Comparison of ENCODE assay signal across 19 mouse cellular contexts in genomic region chr5:135802641-135803040, GRCm38 (mm10). TPM values are rescaled to one million over a fixed set of nuclear protein-coding genes. Genes with fewer than 3 reads are reported as not detected.
DNase-seq lines count a peak whose midpoint lies in the region; ATAC-seq lines count a peak whose summit lies in the region.
"Had no signal": no experiment of that assay in that cellular context is flagged by ENCODE, and none has a peak within 500 bp of the region (broad histone marks: within the 10 kb centered on the region; RNA-seq: fewer than 3 reads in every experiment).

No protein-coding gene starts in this region.

- WGBS in hindbrain, embryonic 16.5 days: 77% methylated on average over 8 of the region's 8 CpGs
- WGBS in hindbrain, embryonic 11.5 days: 92% methylated on average over 8 of the region's 8 CpGs
- 91% methylated on average over 8 of the region's 8 CpGs for WGBS in midbrain, embryonic 16.5 days
- WGBS in midbrain, embryonic 11.5 days: 94% methylated on average over 8 of the region's 8 CpGs

- H3K27me3 ChIP-seq in hindbrain, embryonic 16.5 days (replicated peaks; ENCODE audit: control insufficient read depth, insufficient read depth, low read length): no peaks in the 10 kb centered on the region
- no peaks in the 10 kb centered on the region for H3K27me3 ChIP-seq in hindbrain, embryonic 11.5 days (ENCODE audit: control insufficient read depth, insufficient read depth, low read length)
- H3K27me3 ChIP-seq in midbrain, embryonic 16.5 days (ENCODE audit: control insufficient read depth, insufficient read depth, low read depth, low read length): no peaks in the 10 kb centered on the region
- no peaks in the 10 kb centered on the region for H3K27me3 ChIP-seq in midbrain, embryonic 11.5 days (ENCODE audit: control insufficient read depth, insufficient read depth, low read length)
- H3K27me3 ChIP-seq: embryonic facial prominence, embryonic 12.5 days; forebrain, embryonic 15.5 days had no signal

- DNase-seq in hindbrain, embryonic 11.5 days (ENCODE audit: low spot score): no peak
- no peak for DNase-seq in midbrain, embryonic 11.5 days (ENCODE audit: low spot score, missing footprints)
- DNase-seq in right cerebral cortex, adult 18-20 months: peak; percentile 35
- no peak for DNase-seq in right cerebral cortex, postnatal 14 days
- no peak for DNase-seq in gastrocnemius, postnatal 14 days
- DNase-seq: adrenal gland, postnatal 10 days; cerebellum, adult 11-12 months; heart, adult 18-20 months; heart, postnatal 10 days; heart, postnatal 4 days had no signal

- intact Hi-C loops in gastrocnemius, postnatal 14 days (cut with DNase I; ENCODE audit: low total_unique reads): no loop called here

- no peak overlapping the region for H3K4me2 ChIP-seq in hindbrain, embryonic 16.5 days (ENCODE audit: low read length)
- no peak overlapping the region for H3K4me2 ChIP-seq in hindbrain, embryonic 11.5 days (replicated peaks; ENCODE audit: low read depth, low read length)
- H3K4me2 ChIP-seq in midbrain, embryonic 16.5 days (ENCODE audit: low read length): no peak overlapping the region
- H3K4me2 ChIP-seq in midbrain, embryonic 11.5 days: no peak overlapping the region
- H3K4me2 ChIP-seq: embryonic facial prominence, embryonic 12.5 days; forebrain, embryonic 15.5 days had no signal

- no peaks in the 10 kb centered on the region for H3K9me3 ChIP-seq in hindbrain, embryonic 16.5 days (ENCODE audit: control insufficient read depth, low read length)
- no peaks in the 10 kb centered on the region for H3K9me3 ChIP-seq in hindbrain, embryonic 11.5 days (ENCODE audit: control insufficient read depth, low read length)
- H3K9me3 ChIP-seq in midbrain, embryonic 16.5 days (replicated peaks; ENCODE audit: control insufficient read depth, low read length, poor library complexity, severe bottlenecking): no peaks in the 10 kb centered on the region; the same call in 1 of the 2 replicates
- H3K9me3 ChIP-seq in midbrain, embryonic 11.5 days (ENCODE audit: control insufficient read depth, low read length): no peaks in the 10 kb centered on the region
- H3K9me3 ChIP-seq: forebrain, embryonic 15.5 days; heart, embryonic 10.5 days had no signal

- no peak overlapping the region for H3K4me3 ChIP-seq in hindbrain, embryonic 16.5 days (ENCODE audit: low read length)
- H3K4me3 ChIP-seq in hindbrain, embryonic 11.5 days (ENCODE audit: low read depth, low read length): no peak overlapping the region
- H3K4me3 ChIP-seq in midbrain, embryonic 16.5 days (ENCODE audit: low read depth, low read length): no peak overlapping the region
- no peak overlapping the region for H3K4me3 ChIP-seq in midbrain, embryonic 11.5 days (ENCODE audit: low read depth, low read length)
- H3K4me3 ChIP-seq: embryonic facial prominence, embryonic 12.5 days; forebrain, embryonic 15.5 days; heart, embryonic 10.5 days had no signal

- 0 out of 2 replicates have a peak, but pooled peaks have one; percentile 21 for ATAC-seq in hindbrain, embryonic 16.5 days
- ATAC-seq in hindbrain, embryonic 11.5 days (ENCODE audit: low FRiP score): no peak
- ATAC-seq in midbrain, embryonic 16.5 days: no peak
- ATAC-seq in midbrain, embryonic 11.5 days (ENCODE audit: low FRiP score): no peak
- ATAC-seq: forebrain, embryonic 15.5 days had no signal

- no peak overlapping the region for H3K9ac ChIP-seq in hindbrain, embryonic 16.5 days (ENCODE audit: low read depth, low read length)
- H3K9ac ChIP-seq in hindbrain, embryonic 11.5 days (ENCODE audit: low read depth, low read length): no peak overlapping the region
- H3K9ac ChIP-seq in midbrain, embryonic 16.5 days (ENCODE audit: low read depth, low read length): no peak overlapping the region
- no peak overlapping the region for H3K9ac ChIP-seq in midbrain, embryonic 11.5 days (ENCODE audit: low read length)
- H3K9ac ChIP-seq: embryonic facial prominence, embryonic 12.5 days; forebrain, embryonic 15.5 days had no signal

- H3K27ac ChIP-seq in hindbrain, embryonic 16.5 days (ENCODE audit: low read depth, low read length): no peak overlapping the region
- no peak overlapping the region for H3K27ac ChIP-seq in hindbrain, embryonic 11.5 days (ENCODE audit: low read depth, low read length)
- H3K27ac ChIP-seq in midbrain, embryonic 16.5 days (ENCODE audit: low read length): 0 out of 2 replicates have a peak overlapping the region, but pooled peaks have one; percentile 22
- H3K27ac ChIP-seq in midbrain, embryonic 11.5 days (ENCODE audit: low read depth, low read length): no peak overlapping the region
- H3K27ac ChIP-seq: embryonic facial prominence, embryonic 12.5 days; forebrain, embryonic 15.5 days; heart, embryonic 10.5 days had no signal

- H3K36me3 ChIP-seq in hindbrain, embryonic 16.5 days (ENCODE audit: control insufficient read depth, insufficient read depth, low read length): no peaks in the 10 kb centered on the region
- H3K36me3 ChIP-seq in hindbrain, embryonic 11.5 days (ENCODE audit: control insufficient read depth, insufficient read depth, low read length): no peaks in the 10 kb centered on the region
- no peaks in the 10 kb centered on the region for H3K36me3 ChIP-seq in midbrain, embryonic 16.5 days (ENCODE audit: control insufficient read depth, insufficient read depth, low read length)
- H3K36me3 ChIP-seq in midbrain, embryonic 11.5 days (ENCODE audit: control insufficient read depth, insufficient read depth, low read length): no peaks in the 10 kb centered on the region
- H3K36me3 ChIP-seq: embryonic facial prominence, embryonic 12.5 days; forebrain, embryonic 15.5 days; heart, embryonic 10.5 days had no signal

- peaks cover 18% of the 10 kb centered on the region for H3K4me1 ChIP-seq in hindbrain, embryonic 16.5 days (ENCODE audit: control insufficient read depth, insufficient read depth, low read depth, low read length)
- H3K4me1 ChIP-seq in hindbrain, embryonic 11.5 days (replicated peaks; ENCODE audit: control insufficient read depth, insufficient read depth, low read length): 0 out of 2 replicates have a peak, but pooled peaks cover 4% of the 10 kb centered on the region
- peaks cover 18% of the 10 kb centered on the region for H3K4me1 ChIP-seq in midbrain, embryonic 16.5 days (ENCODE audit: control insufficient read depth, insufficient read depth, low read length)
- H3K4me1 ChIP-seq in midbrain, embryonic 11.5 days (ENCODE audit: control insufficient read depth, insufficient read depth, low read length): peaks cover 8% of the 10 kb centered on the region; the same call in 1 of the 2 replicates

RNA-seq across cellular contexts. Expression of gene Srrm3, which starts 4.0 kb away (rescaled TPM):
- 59.7 and 65.9 TPM in 2 replicates for polyA plus RNA-seq in hindbrain, embryonic 16.5 days (2015; fragmentation: Nextera tagmentation; extraction: Ambion mirVana)
- polyA plus RNA-seq in hindbrain, embryonic 11.5 days (2014; fragmentation: Nextera tagmentation; extraction: Ambion mirVana): 33.2 and 39.8 TPM in 2 replicates
- 76.2 and 89.7 TPM in 2 replicates for polyA plus RNA-seq in midbrain, embryonic 16.5 days (2015; fragmentation: Nextera tagmentation; extraction: Ambion mirVana)
- polyA plus RNA-seq in midbrain, embryonic 11.5 days (2014; fragmentation: Nextera tagmentation; extraction: Ambion mirVana): 19.0 and 20.7 TPM in 2 replicates
- total RNA-seq in gastrocnemius, postnatal 14 days (2021): not detected
- total RNA-seq: gastrocnemius, adult 8-10 months; heart, adult 18-20 months; MEL had no signal
- polyA plus RNA-seq: C2C12 had no signal

RNA-seq across cellular contexts. Expression of gene Mdh2, which starts 24.4 kb away (rescaled TPM):
- polyA plus RNA-seq in hindbrain, embryonic 16.5 days (2015; fragmentation: Nextera tagmentation; extraction: Ambion mirVana): 670 and 701 TPM in 2 replicates
- 620 and 621 TPM in 2 replicates for polyA plus RNA-seq in hindbrain, embryonic 11.5 days (2014; fragmentation: Nextera tagmentation; extraction: Ambion mirVana)
- 565 and 600 TPM in 2 replicates for polyA plus RNA-seq in midbrain, embryonic 16.5 days (2015; fragmentation: Nextera tagmentation; extraction: Ambion mirVana)
- polyA plus RNA-seq in midbrain, embryonic 11.5 days (2014; fragmentation: Nextera tagmentation; extraction: Ambion mirVana): 562 and 580 TPM in 2 replicates
- 1,000 to 10,000 TPM; 1,031 to 1,199 TPM for total RNA-seq in gastrocnemius, postnatal 14 days (2021)

RNA-seq across cellular contexts. Expression of gene Styxl1, which starts 24.5 kb away (rescaled TPM):
- polyA plus RNA-seq in hindbrain, embryonic 16.5 days (2015; fragmentation: Nextera tagmentation; extraction: Ambion mirVana): 0.48 and 0.51 TPM in 2 replicates
- polyA plus RNA-seq in hindbrain, embryonic 11.5 days (2014; fragmentation: Nextera tagmentation; extraction: Ambion mirVana): 0.36 and 0.54 TPM in 2 replicates
- polyA plus RNA-seq in midbrain, embryonic 16.5 days (2015; fragmentation: Nextera tagmentation; extraction: Ambion mirVana): 0.24 and 0.46 TPM in 2 replicates
- not detected in 2 replicates for polyA plus RNA-seq in midbrain, embryonic 11.5 days (2014; fragmentation: Nextera tagmentation; extraction: Ambion mirVana)
- total RNA-seq in gastrocnemius, postnatal 14 days (2021): not detected
- total RNA-seq: gastrocnemius, adult 8-10 months; heart, adult 18-20 months; heart, postnatal 10 days; heart, postnatal 4 days; MEL had no signal
- polyA plus RNA-seq: C2C12; forebrain, embryonic 11.5 days had no signal

RNA-seq across cellular contexts. Expression of gene Tmem120a, which starts 58.4 kb away (rescaled TPM):
- 90.3 and 93.5 TPM in 2 replicates for polyA plus RNA-seq in hindbrain, embryonic 16.5 days (2015; fragmentation: Nextera tagmentation; extraction: Ambion mirVana)
- polyA plus RNA-seq in hindbrain, embryonic 11.5 days (2014; fragmentation: Nextera tagmentation; extraction: Ambion mirVana): 62.5 and 70.0 TPM in 2 replicates
- 87.2 and 87.8 TPM in 2 replicates for polyA plus RNA-seq in midbrain, embryonic 16.5 days (2015; fragmentation: Nextera tagmentation; extraction: Ambion mirVana)
- polyA plus RNA-seq in midbrain, embryonic 11.5 days (2014; fragmentation: Nextera tagmentation; extraction: Ambion mirVana): 57.5 and 59.9 TPM in 2 replicates
- 1 to 10 TPM; 3.8 to 5.2 TPM for total RNA-seq in gastrocnemius, postnatal 14 days (2021)
